Mouse (Mus musculus): ENCODE measurements at regions not wholly inside any gene's neighbourhood (a gene's known extent, or its start where the extent isn't known, plus 50 kb on each side); places are given as distances from the start of the nearest gene placed in this dataset.
A peak's percentile ranks its signal among the peaks of the same experiment; 100 is the strongest.

DNA sequence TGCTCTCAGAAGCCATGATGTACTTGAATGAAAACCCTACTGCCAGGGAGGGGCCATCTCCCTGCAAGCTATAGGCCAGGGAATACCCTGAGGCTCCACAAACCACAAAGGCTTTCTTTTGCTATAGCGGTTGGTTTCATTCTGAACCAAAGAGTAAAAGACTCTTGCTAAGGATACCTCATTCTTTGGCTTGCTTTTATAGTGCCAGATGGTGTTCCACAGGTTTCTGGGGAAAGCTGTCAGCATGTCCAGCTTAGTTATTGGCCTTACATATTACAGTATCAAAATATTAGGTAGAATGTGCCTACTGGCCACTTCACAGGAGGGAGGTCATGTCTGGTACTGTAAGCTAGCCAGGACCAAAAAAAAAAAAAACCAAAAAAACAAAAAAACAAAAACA, 246.9 kb upstream of the Cdr1 start:
- DNase-seq: peak; percentile 60

DNA sequence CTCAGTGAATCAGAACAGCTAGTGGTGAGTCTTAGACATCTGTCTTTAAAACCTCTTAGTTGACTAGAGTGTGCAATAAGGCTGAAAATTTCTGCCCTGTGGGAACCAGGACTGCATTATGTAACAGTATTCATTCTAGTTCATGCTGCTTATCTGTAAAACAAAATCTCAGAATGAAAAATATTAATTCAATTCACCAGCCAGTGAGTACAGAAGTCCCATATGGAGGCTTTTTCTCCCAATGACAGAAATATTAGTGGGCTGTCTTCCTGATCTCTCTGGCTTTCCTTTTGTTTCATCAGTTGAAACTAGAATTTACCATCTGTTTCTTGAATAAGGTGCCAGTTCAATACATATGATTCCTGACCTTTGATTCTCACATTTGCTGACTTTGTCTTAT, 240.0 kb upstream of the Cdr1 start:
- DNase-seq: no peak

DNA sequence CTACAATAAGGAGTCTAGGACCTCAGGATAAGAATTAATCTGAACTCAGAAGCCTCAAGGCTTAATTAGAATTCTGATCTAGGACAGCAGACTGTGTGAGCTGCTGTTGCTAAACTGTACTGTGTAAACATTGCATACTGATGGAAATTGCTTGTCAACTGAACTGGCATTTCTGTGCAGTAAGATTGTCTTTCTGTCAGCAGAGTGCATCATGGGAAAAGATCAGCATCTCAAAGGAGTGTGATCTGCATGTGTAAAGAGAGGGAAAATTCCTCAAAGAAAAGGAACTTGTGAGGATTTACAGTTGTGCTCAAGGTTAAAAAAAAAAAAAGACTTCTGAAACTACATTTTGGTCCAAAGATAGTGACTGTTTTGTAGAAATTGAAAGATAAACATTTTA, 207.8 kb upstream of the Cdr1 start:
- DNase-seq: no peak

DNA sequence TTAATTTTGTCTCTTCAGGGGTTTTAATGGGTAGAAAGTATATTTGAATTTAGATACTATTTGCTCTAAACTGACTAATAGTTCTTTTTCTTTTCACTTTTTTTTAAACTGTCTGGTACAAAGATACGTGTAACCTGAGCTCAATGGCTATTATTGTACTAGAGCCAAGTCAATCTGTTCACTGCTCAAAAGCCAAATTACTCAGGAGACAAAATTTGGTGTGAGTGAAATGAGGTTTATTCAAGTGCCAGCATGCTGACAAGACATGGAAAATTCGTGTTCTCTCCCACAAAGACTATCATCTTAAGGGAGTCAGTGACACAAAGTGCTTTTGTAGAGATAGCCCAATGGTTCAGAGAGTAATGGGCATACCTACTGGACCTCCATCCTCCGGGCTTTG, 206.3 kb upstream of the Cdr1 start:
- peak; percentile 16 for DNase-seq
